Mouse (Mus musculus) stomach, embryonic 14.5 days (tissue): ENCODE measurements at regions not wholly inside any gene's neighbourhood (a gene's known extent, or its start where the extent isn't known, plus 50 kb on each side); places are given as distances from the start of the nearest gene placed in this dataset.

Experiments
- ATAC-seq: fragments of 200-750 bp; cut with Nextera tagmentation; 2 replicates; pipeline ENCODE4 v1.8.0; 2017; ENCODE audit warnings: low read depth, moderate TSS enrichment; ENCODE audit not compliant: insufficient number of reproducible peaks, insufficient read depth, low FRiP score
- H3K27ac ChIP-seq: fragments of 300-500 bp; sonication (generic); 2 replicates; pipeline ENCODE4 v1.5.1; 2014; ENCODE audit warnings: mild to moderate bottlenecking, low read length, moderate library complexity, mixed read lengths
- H3K27me3 ChIP-seq: fragments of 300-500 bp; sonication (generic); 2 replicates; pipeline ENCODE4 v1.6.1; 2014; ENCODE audit warnings: low read length, control low read depth, mixed read lengths; ENCODE audit not compliant: control insufficient read depth, insufficient read depth
- H3K36me3 ChIP-seq: fragments of 300-500 bp; sonication (generic); 2 replicates; pipeline ENCODE4 v1.6.1; 2014; ENCODE audit warnings: mild to moderate bottlenecking, control low read depth, low read length, moderate library complexity, mixed read lengths; ENCODE audit not compliant: control insufficient read depth, insufficient read depth
- H3K4me1 ChIP-seq: fragments of 300-500 bp; sonication (generic); 2 replicates; pipeline ENCODE4 v1.6.1; 2014; ENCODE audit warnings: low read length, control low read depth, mixed read lengths; ENCODE audit not compliant: control insufficient read depth, insufficient read depth
- H3K4me2 ChIP-seq: fragments of 300-500 bp; sonication (generic); replicated peaks from 2 replicates; pipeline ENCODE4 v1.6.1; 2014; ENCODE audit warnings: low read depth, low read length, control low read depth
- H3K4me3 ChIP-seq: fragments of 300-500 bp; sonication (generic); 2 replicates; pipeline ENCODE4 v1.5.1; 2014; ENCODE audit warnings: low read depth, low read length, control low read depth
- H3K9ac ChIP-seq: fragments of 300-500 bp; sonication (generic); replicated peaks from 2 replicates; pipeline ENCODE4 v1.6.1; 2014; ENCODE audit warnings: low read depth, mild to moderate bottlenecking, control low read depth, low read length, moderate library complexity, mixed read lengths
- H3K9me3 ChIP-seq: fragments of 300-500 bp; sonication (generic); 2 replicates; pipeline ENCODE4 v1.6.1; 2016; ENCODE audit warnings: low read depth, low read length, control low read depth; ENCODE audit not compliant: control insufficient read depth
- WGBS: fragments of 180-500 bp; shearing (Covaris S2); extraction: QIAGEN DNeasy Blood & Tissue Kit; methylation state at CpG from one replicate; pipeline ENCODE4 v1.1.7; 2014; 5-methylcytosine and 5-hydroxymethylcytosine counted together

GRCm38 (mm10) chr11:63234481-63234880 lies 105.7 kb downstream of the Pmp22 start:
- H3K4me3 ChIP-seq = no peak overlapping the region
- no peaks in the 10 kb centered on the region for H3K27me3 ChIP-seq
- no peaks in the 10 kb centered on the region for H3K9me3 ChIP-seq
- H3K4me2 ChIP-seq = no peak overlapping the region
- ATAC-seq = no peak
- H3K27ac ChIP-seq = no peak overlapping the region
- 69% methylated on average over 6 of the region's 6 CpGs for WGBS
- no peak overlapping the region for H3K9ac ChIP-seq
- H3K36me3 ChIP-seq = no peaks in the 10 kb centered on the region
- H3K4me1 ChIP-seq = 0 out of 2 replicates have a peak, but pooled peaks cover 2% of the 10 kb centered on the region

- no peaks in the 10 kb centered on the region for H3K9me3 ChIP-seq
- H3K36me3 ChIP-seq = no peaks in the 10 kb centered on the region
- ATAC-seq = no peak
- no peak overlapping the region for H3K27ac ChIP-seq
- no peak overlapping the region for H3K4me3 ChIP-seq
- H3K4me1 ChIP-seq = no peaks in the 10 kb centered on the region
- no peak overlapping the region for H3K9ac ChIP-seq
- 65% methylated on average over 4 of the region's 4 CpGs for WGBS
- no peaks in the 10 kb centered on the region for H3K27me3 ChIP-seq
- H3K4me2 ChIP-seq = no peak overlapping the region
Measured at GRCm38 (mm10) chr11:63238655-63239054, 109.9 kb downstream of the Pmp22 start.

GRCm38 (mm10) chr11:63243906-63244416 lies 115.2 kb downstream of the Pmp22 start:
- H3K9ac ChIP-seq = no peak overlapping the region
- no peaks in the 10 kb centered on the region for H3K36me3 ChIP-seq
- ATAC-seq = no peak
- no peak overlapping the region for H3K27ac ChIP-seq
- H3K4me2 ChIP-seq = no peak overlapping the region
- no peaks in the 10 kb centered on the region for H3K4me1 ChIP-seq
- no peaks in the 10 kb centered on the region for H3K9me3 ChIP-seq
- no peaks in the 10 kb centered on the region for H3K27me3 ChIP-seq
- no peak overlapping the region for H3K4me3 ChIP-seq
- WGBS = 66% methylated on average over 9 of the region's 9 CpGs

GRCm38 (mm10) chr11:63245041-63245440 lies 116.3 kb downstream of the Pmp22 start:
- Histone ChIP-seq H3K27ac (no peak overlapping the region), H3K9ac (no peak overlapping the region), H3K4me2 (no peak overlapping the region), H3K4me1 (peaks cover 4% of the 10 kb centered on the region; the same call in 1 of the 2 replicates), H3K4me3 (no peak overlapping the region), H3K27me3 (no peaks in the 10 kb centered on the region), H3K9me3 (no peaks in the 10 kb centered on the region), H3K36me3 (no peaks in the 10 kb centered on the region)
- WGBS = 83% methylated on average over 6 of the region's 6 CpGs
- ATAC-seq = no peak

GRCm38 (mm10) chr11:63246052-63246661 lies 117.4 kb downstream of the Pmp22 start:
- H3K36me3 ChIP-seq = no peaks in the 10 kb centered on the region
- H3K9me3 ChIP-seq = no peaks in the 10 kb centered on the region
- no peak for ATAC-seq
- H3K4me1 ChIP-seq = peaks cover 6% of the 10 kb centered on the region; the same call in 1 of the 2 replicates
- H3K4me3 ChIP-seq = no peak overlapping the region
- 76% methylated on average over 9 of the region's 9 CpGs for WGBS
- H3K9ac ChIP-seq = no peak overlapping the region
- no peak overlapping the region for H3K27ac ChIP-seq
- no peaks in the 10 kb centered on the region for H3K27me3 ChIP-seq
- H3K4me2 ChIP-seq = no peak overlapping the region

GRCm38 (mm10) chr11:63252012-63252856 lies 123.5 kb downstream of the Pmp22 start:
- Histone ChIP-seq H3K36me3 (no peaks in the 10 kb centered on the region), H3K4me2 (no peak overlapping the region), H3K27ac (no peak overlapping the region), H3K4me3 (no peak overlapping the region), H3K9ac (no peak overlapping the region), H3K9me3 (no peaks in the 10 kb centered on the region), H3K4me1 (peaks cover 23% of the 10 kb centered on the region; the same call in 1 of the 2 replicates), H3K27me3 (no peaks in the 10 kb centered on the region)
- ATAC-seq = no peak
- 40% methylated on average over 8 of the region's 8 CpGs for WGBS

GRCm38 (mm10) chr11:63252968-63253602 lies 124.3 kb downstream of the Pmp22 start:
- Histone ChIP-seq H3K27ac (no peak overlapping the region; the same call in 1 of the 2 replicates), H3K36me3 (no peaks in the 10 kb centered on the region), H3K27me3 (no peaks in the 10 kb centered on the region), H3K4me2 (no peak overlapping the region), H3K9ac (no peak overlapping the region), H3K4me1 (peaks cover 23% of the 10 kb centered on the region; the same call in 1 of the 2 replicates), H3K9me3 (no peaks in the 10 kb centered on the region), H3K4me3 (no peak overlapping the region)
- 9% methylated on average over 5 of the region's 5 CpGs for WGBS
- ATAC-seq = peak; percentile 18; the same call in 1 of the 2 replicates

- Histone ChIP-seq H3K27ac (no peak overlapping the region), H3K4me2 (peak overlapping the region; percentile 19; the same call in 1 of the 2 replicates), H3K9ac (no peak overlapping the region), H3K36me3 (no peaks in the 10 kb centered on the region), H3K4me3 (no peak overlapping the region), H3K27me3 (no peaks in the 10 kb centered on the region), H3K9me3 (no peaks in the 10 kb centered on the region), H3K4me1 (no peaks in the 10 kb centered on the region)
- WGBS = 39% methylated on average over 9 of the region's 9 CpGs
- ATAC-seq = no peak
Measured at GRCm38 (mm10) chr11:63264432-63265061, 135.8 kb downstream of the Pmp22 start.
